Mouse (Mus musculus) megakaryocyte, embryonic 14.5 days (primary cell): Measurements from ENCODE around the gene Mgme1. TPM values are rescaled to one million over a fixed set of nuclear protein-coding genes. Genes with fewer than 3 reads are reported as not detected.

ENCODE experiments used
- H3K27me3 ChIP-seq: replicated peaks from 2 replicates; pipeline ENCODE3; 2012; ENCODE audit warnings: inconsistent platforms
- H3K36me3 ChIP-seq: replicated peaks from 2 replicates; pipeline ENCODE3; 2012; ENCODE audit warnings: low read length, inconsistent platforms, mixed read lengths
- H3K4me1 ChIP-seq: 2 replicates; pipeline ENCODE4 v1.6.1; 2012; ENCODE audit warnings: inconsistent platforms
- H3K4me3 ChIP-seq: replicated peaks from 2 replicates; pipeline ENCODE3; 2012; ENCODE audit warnings: moderate library complexity, mild to moderate bottlenecking, inconsistent platforms
- H3K9me3 ChIP-seq: 2 replicates; pipeline ENCODE4 v1.6.1; 2012; ENCODE audit warnings: inconsistent platforms
- FLI1 ChIP-seq: IDR thresholded peaks from 2 replicates; pipeline ENCODE4 v1.6.1; 2012; ENCODE audit warnings: low read length, inconsistent platforms, mixed read lengths
- GATA1 ChIP-seq: IDR thresholded peaks from 3 replicates; pipeline ENCODE4 v1.6.1; 2012; ENCODE audit warnings: mixed read lengths, low read length, inconsistent platforms, borderline replicate concordance
- polyA plus RNA-seq: library from polyadenylated mRNA; stranded (reverse); fragments of >175 nt; gene quantifications from 2 replicates; pipeline ENCODE4 v1.2.3, GENCODE M21; 2012; ENCODE audit warnings: low replicate concordance; ENCODE audit not compliant: insufficient read depth

Mgme1 gene
- polyA plus RNA-seq, 1 experiment: 1.2 TPM

- Histone ChIP-seq H3K9me3 (peaks cover 6% of the 10 kb centered on the region; the same call in 1 of the 2 replicates), H3K4me3 (no peak overlapping the region), H3K4me1 (peaks cover 21% of the 10 kb centered on the region), H3K27me3 (no peaks in the 10 kb centered on the region), H3K36me3 (peaks cover 6% of the 10 kb centered on the region)
- TF ChIP-seq FLI1 (no peak), GATA1 (no peak)
Measured at GRCm38 (mm10) chr2:144236791-144237584, 33.5 kb upstream of the Mgme1 start.

GRCm38 (mm10) chr2:144238341-144238740 lies 32.1 kb upstream of the Mgme1 start:
- TF ChIP-seq GATA1 (no peak), FLI1 (no peak)
- Histone ChIP-seq H3K9me3 (peaks cover 6% of the 10 kb centered on the region; the same call in 1 of the 2 replicates), H3K4me1 (peaks cover 21% of the 10 kb centered on the region), H3K4me3 (no peak overlapping the region), H3K27me3 (no peaks in the 10 kb centered on the region), H3K36me3 (peaks cover 6% of the 10 kb centered on the region)

GRCm38 (mm10) chr2:144239318-144239717 lies 31.1 kb upstream of the Mgme1 start:
- H3K9me3 ChIP-seq: peaks cover 6% of the 10 kb centered on the region; the same call in 1 of the 2 replicates
- TF ChIP-seq GATA1: no peak
- TF ChIP-seq FLI1: no peak
- H3K4me1 ChIP-seq: peaks cover 21% of the 10 kb centered on the region
- H3K27me3 ChIP-seq: no peaks in the 10 kb centered on the region
- H3K4me3 ChIP-seq: no peak overlapping the region
- peaks cover 6% of the 10 kb centered on the region for H3K36me3 ChIP-seq

- H3K36me3 ChIP-seq: no peaks in the 10 kb centered on the region
- H3K4me1 ChIP-seq: peaks cover 29% of the 10 kb centered on the region
- no peak for TF ChIP-seq GATA1
- TF ChIP-seq FLI1: no peak
- H3K27me3 ChIP-seq: no peaks in the 10 kb centered on the region
- no peaks in the 10 kb centered on the region for H3K9me3 ChIP-seq
- H3K4me3 ChIP-seq: peak overlapping the region; percentile 38
Measured at GRCm38 (mm10) chr2:144240095-144240899, 30.2 kb upstream of the Mgme1 start.

- Histone ChIP-seq H3K27me3 (no peaks in the 10 kb centered on the region), H3K4me1 (peaks cover 59% of the 10 kb centered on the region), H3K36me3 (peaks cover 23% of the 10 kb centered on the region), H3K4me3 (peak overlapping the region; percentile 35), H3K9me3 (no peaks in the 10 kb centered on the region)
- TF ChIP-seq GATA1 (no peak), FLI1 (no peak)
Measured at GRCm38 (mm10) chr2:144245464-144245863, 25.0 kb upstream of the Mgme1 start.

GRCm38 (mm10) chr2:144246270-144246669 lies 24.2 kb upstream of the Mgme1 start:
- H3K4me3 ChIP-seq: no peak overlapping the region
- H3K4me1 ChIP-seq: peaks cover 55% of the 10 kb centered on the region
- H3K9me3 ChIP-seq: no peaks in the 10 kb centered on the region
- no peaks in the 10 kb centered on the region for H3K27me3 ChIP-seq
- no peak for TF ChIP-seq FLI1
- TF ChIP-seq GATA1: no peak
- H3K36me3 ChIP-seq: peaks cover 32% of the 10 kb centered on the region

- Histone ChIP-seq H3K4me1 (peaks cover 55% of the 10 kb centered on the region), H3K9me3 (no peaks in the 10 kb centered on the region)
Measured at GRCm38 (mm10) chr2:144247337-144247978, 23.0 kb upstream of the Mgme1 start.

GRCm38 (mm10) chr2:144248613-144249376 lies 21.7 kb upstream of the Mgme1 start:
- H3K36me3 ChIP-seq: peaks cover 55% of the 10 kb centered on the region
- no peaks in the 10 kb centered on the region for H3K9me3 ChIP-seq
- H3K4me3 ChIP-seq: no peak overlapping the region
- no peak for TF ChIP-seq GATA1
- no peak for TF ChIP-seq FLI1
- H3K4me1 ChIP-seq: peaks cover 55% of the 10 kb centered on the region
- no peaks in the 10 kb centered on the region for H3K27me3 ChIP-seq

More at GRCm38 (mm10) chr2:144247337-144247978, 23.0 kb upstream of the Mgme1 start:
- TF ChIP-seq FLI1: no peak
- TF ChIP-seq GATA1: no peak
- Histone ChIP-seq H3K27me3 (no peaks in the 10 kb centered on the region), H3K4me3 (peak overlapping the region; percentile 47), H3K36me3 (peaks cover 41% of the 10 kb centered on the region)

- H3K36me3 ChIP-seq: peaks cover 68% of the 10 kb centered on the region
- H3K4me1 ChIP-seq: peaks cover 49% of the 10 kb centered on the region
Measured at GRCm38 (mm10) chr2:144250111-144250510, 20.4 kb upstream of the Mgme1 start.

More at GRCm38 (mm10) chr2:144250111-144250510, 20.4 kb upstream of the Mgme1 start:
- H3K9me3 ChIP-seq: no peaks in the 10 kb centered on the region
- no peak overlapping the region for H3K4me3 ChIP-seq
- TF ChIP-seq GATA1 (no peak), FLI1 (no peak)
- H3K27me3 ChIP-seq: no peaks in the 10 kb centered on the region
